10 mouse cellular contexts compared by ENCODE assay signal in genomic region chr15:99715982-99716746, GRCm38 (mm10). TPM values are rescaled to one million over a fixed set of nuclear protein-coding genes. Genes with fewer than 3 reads are reported as not detected.
DNase-seq lines count a peak whose midpoint lies in the region; ATAC-seq lines count a peak whose summit lies in the region.
"Had no signal": no experiment of that assay in that cellular context is flagged by ENCODE, and none has a peak within 500 bp of the region (broad histone marks: within the 10 kb centered on the region; RNA-seq: fewer than 3 reads in every experiment).

No protein-coding gene starts in this region.

- H3K36me3 ChIP-seq in forebrain, embryonic 16.5 days (ENCODE audit: control insufficient read depth, insufficient read depth): peaks cover 23% of the 10 kb centered on the region
- H3K36me3 ChIP-seq in liver, embryonic 11.5 days (ENCODE audit: control insufficient read depth, insufficient read depth, low read length): peaks cover 22% of the 10 kb centered on the region

- DNase-seq in cerebellum, postnatal 14 days: peak; percentile 3 to 30
- DNase-seq in cerebellum, postnatal 10 days: no peak
- peak; percentile 65 for DNase-seq in MN1 (ENCODE audit: low spot score)
- DNase-seq in liver, embryonic 11.5 days (ENCODE audit: low spot score): no peak
- no peak for DNase-seq in urinary bladder, adult 2 months (ENCODE audit: low spot score)

- no peak overlapping the region for H3K4me3 ChIP-seq in forebrain, embryonic 16.5 days (replicated peaks; ENCODE audit: low read length)
- H3K4me3 ChIP-seq in liver, embryonic 11.5 days (ENCODE audit: low read depth, low read length): no peak overlapping the region
- H3K4me3 ChIP-seq: heart, embryonic 15.5 days had no signal

- H3K27me3 ChIP-seq in forebrain, embryonic 16.5 days (replicated peaks; ENCODE audit: control insufficient read depth, insufficient read depth, low read length): no peaks in the 10 kb centered on the region
- no peaks in the 10 kb centered on the region for H3K27me3 ChIP-seq in liver, embryonic 11.5 days (replicated peaks; ENCODE audit: control insufficient read depth, insufficient read depth, low read length)
- H3K27me3 ChIP-seq: heart, embryonic 15.5 days had no signal

- no peak overlapping the region for H3K4me2 ChIP-seq in forebrain, embryonic 16.5 days (ENCODE audit: low read length)
- H3K4me2 ChIP-seq in liver, embryonic 11.5 days: no peak overlapping the region
- H3K4me2 ChIP-seq: heart, embryonic 15.5 days had no signal

- H3K4me1 ChIP-seq in forebrain, embryonic 16.5 days (replicated peaks; ENCODE audit: control insufficient read depth, insufficient read depth, low read length): peaks cover 25% of the 10 kb centered on the region
- peaks cover 6% of the 10 kb centered on the region; the same call in 1 of the 2 replicates for H3K4me1 ChIP-seq in liver, embryonic 11.5 days (replicated peaks; ENCODE audit: control insufficient read depth, insufficient read depth, low read length)

- ATAC-seq in forebrain, embryonic 16.5 days: peak; percentile 3; the same call in 1 of the 2 replicates
- no peak for ATAC-seq in liver, embryonic 11.5 days (replicated peaks; ENCODE audit: low FRiP score)
- ATAC-seq in CD4-positive, CD25-positive, alpha-beta regulatory T cell, adult 4 months: no peak
- no peak for ATAC-seq in monocyte, adult 5-6 weeks (replicated peaks; ENCODE audit: insufficient number of reproducible peaks, low FRiP score, low TSS enrichment, poor library complexity, severe bottlenecking)

- H3K9me3 ChIP-seq in forebrain, embryonic 16.5 days (ENCODE audit: control insufficient read depth, low read length): no peaks in the 10 kb centered on the region
- no peaks in the 10 kb centered on the region for H3K9me3 ChIP-seq in liver, embryonic 11.5 days (ENCODE audit: control insufficient read depth, low read length)
- H3K9me3 ChIP-seq: heart, embryonic 15.5 days had no signal

- H3K9ac ChIP-seq in forebrain, embryonic 16.5 days (replicated peaks; ENCODE audit: low read depth, low read length): no peak overlapping the region
- H3K9ac ChIP-seq in liver, embryonic 11.5 days (ENCODE audit: low read depth, low read length): peak overlapping the region; percentile 30; the same call in 1 of the 2 replicates
- H3K9ac ChIP-seq: heart, embryonic 15.5 days had no signal

- H3K27ac ChIP-seq in forebrain, embryonic 16.5 days (ENCODE audit: low read length): peak overlapping the region; percentile 82
- 0 out of 2 replicates have a peak overlapping the region, but pooled peaks have one; percentile 16 for H3K27ac ChIP-seq in liver, embryonic 11.5 days (ENCODE audit: low read depth, low read length)
- H3K27ac ChIP-seq: heart, embryonic 15.5 days; macrophage had no signal

- WGBS in forebrain, embryonic 16.5 days: 64% methylated on average over 11 of the region's 11 CpGs
- 73% methylated on average over 11 of the region's 11 CpGs for WGBS in liver, embryonic 11.5 days

RNA-seq across cellular contexts. Expression of gene Gpd1, which starts 1.2 kb away (rescaled TPM):
- polyA plus RNA-seq in forebrain, embryonic 16.5 days (2015; fragmentation: Nextera tagmentation; extraction: Ambion mirVana): 2.4 and 2.9 TPM in 2 replicates
- 3.4 and 4.3 TPM in 2 replicates for polyA plus RNA-seq in liver, embryonic 11.5 days (2014; fragmentation: Nextera tagmentation; extraction: Ambion mirVana)
- polyA plus RNA-seq in CD4-positive, CD25-positive, alpha-beta regulatory T cell, adult 4 months (2017; shearing (Covaris generic)): under 1 TPM in 1 of 2 experiments, not detected in 1; 0.41 TPM
- 11.7 and 14.9 TPM in 2 replicates for polyA plus RNA-seq in urinary bladder, adult 2 months (2012; rRNA removed)
- 0.75 to 3.8 TPM in 2 of 3 replicates, not detected in the other for total RNA-seq in monocyte, adult 5-6 weeks (2017)

RNA-seq across cellular contexts. Expression of gene Cox14, which starts 9.3 kb away (rescaled TPM):
- 151 and 164 TPM in 2 replicates for polyA plus RNA-seq in forebrain, embryonic 16.5 days (2015; fragmentation: Nextera tagmentation; extraction: Ambion mirVana)
- polyA plus RNA-seq in liver, embryonic 11.5 days (2014; fragmentation: Nextera tagmentation; extraction: Ambion mirVana): 134 and 153 TPM in 2 replicates
- 100 to 1,000 TPM; 139 to 168 TPM for polyA plus RNA-seq in CD4-positive, CD25-positive, alpha-beta regulatory T cell, adult 4 months (2017; shearing (Covaris generic))
- 119 and 162 TPM in 2 replicates for polyA plus RNA-seq in urinary bladder, adult 2 months (2012; rRNA removed)
- 33.2 to 55.3 TPM (median 34.4 TPM) in 3 replicates for total RNA-seq in monocyte, adult 5-6 weeks (2017)

RNA-seq across cellular contexts. Expression of gene Gm17349, which starts 10.9 kb away (rescaled TPM):
- not detected in 2 replicates for polyA plus RNA-seq in forebrain, embryonic 16.5 days (2015; fragmentation: Nextera tagmentation; extraction: Ambion mirVana)
- not detected in 2 replicates for polyA plus RNA-seq in liver, embryonic 11.5 days (2014; fragmentation: Nextera tagmentation; extraction: Ambion mirVana)
- polyA plus RNA-seq in CD4-positive, CD25-positive, alpha-beta regulatory T cell, adult 4 months (2017; shearing (Covaris generic)): not detected
- 0.52 TPM in 1 of 2 replicates, not detected in the other for polyA plus RNA-seq in urinary bladder, adult 2 months (2012; rRNA removed)
- total RNA-seq in monocyte, adult 5-6 weeks (2017): 11.3 TPM in 1 of 3 replicates, not detected in the others
- polyA plus RNA-seq: heart, embryonic 15.5 days; macrophage had no signal

RNA-seq across cellular contexts. Expression of gene Smarcd1, which starts 14.2 kb away (rescaled TPM):
- 111 and 116 TPM in 2 replicates for polyA plus RNA-seq in forebrain, embryonic 16.5 days (2015; fragmentation: Nextera tagmentation; extraction: Ambion mirVana)
- polyA plus RNA-seq in liver, embryonic 11.5 days (2014; fragmentation: Nextera tagmentation; extraction: Ambion mirVana): 26.7 and 28.5 TPM in 2 replicates
- polyA plus RNA-seq in CD4-positive, CD25-positive, alpha-beta regulatory T cell, adult 4 months (2017; shearing (Covaris generic)): 10 to 100 TPM; 10.0 to 14.8 TPM
- 20.4 and 20.5 TPM in 2 replicates for polyA plus RNA-seq in urinary bladder, adult 2 months (2012; rRNA removed)
- 24.4 to 29.5 TPM (median 24.5 TPM) in 3 replicates for total RNA-seq in monocyte, adult 5-6 weeks (2017)

RNA-seq across cellular contexts. Expression of gene Asic1, which starts 46.0 kb away (rescaled TPM):
- 26.2 and 37.4 TPM in 2 replicates for polyA plus RNA-seq in forebrain, embryonic 16.5 days (2015; fragmentation: Nextera tagmentation; extraction: Ambion mirVana)
- 2.3 TPM in 2 replicates for polyA plus RNA-seq in liver, embryonic 11.5 days (2014; fragmentation: Nextera tagmentation; extraction: Ambion mirVana)
- polyA plus RNA-seq in CD4-positive, CD25-positive, alpha-beta regulatory T cell, adult 4 months (2017; shearing (Covaris generic)): under 1 TPM in 1 of 2 experiments, not detected in 1; 0.52 TPM
- polyA plus RNA-seq in urinary bladder, adult 2 months (2012; rRNA removed): 0.19 and 0.22 TPM in 2 replicates
- not detected in 3 replicates for total RNA-seq in monocyte, adult 5-6 weeks (2017)

Comparison
In these comparisons a context has a peak if more than half of its experiments do, and no peak if none do; other contexts are left out.
1. DNase-seq: peak in cerebellum, postnatal 14 days (2 of 2) and MN1 (single experiment); none in cerebellum, postnatal 10 days (0 of 2), liver, embryonic 11.5 days (single experiment) and urinary bladder, adult 2 months (single experiment).